Mouse (Mus musculus): ENCODE data around the gene Birc7. TPM values are rescaled to one million over a fixed set of nuclear protein-coding genes. Genes with fewer than 3 reads are reported as not detected.

Birc7 gene
- total RNA-seq, 2 experiments from 2014 or later = not detected

- no peak for DNase-seq (ENCODE audit: low spot score)
Observed at GRCm38 (mm10) chr2:180904435-180905208, 24.2 kb upstream of the Birc7 start.

GRCm38 (mm10) chr2:180905556-180906221 is 23.1 kb upstream of the Birc7 start:
- no peak for DNase-seq (ENCODE audit: low spot score)

GRCm38 (mm10) chr2:180910928-180911327 is 17.9 kb upstream of the Birc7 start:
- no peak for DNase-seq (ENCODE audit: low spot score)

- no peak for DNase-seq (ENCODE audit: low spot score)
Observed at GRCm38 (mm10) chr2:180915886-180916433, 12.9 kb upstream of the Birc7 start.

GRCm38 (mm10) chr2:180919913-180920809 is 8.7 kb upstream of the Birc7 start:
- DNase-seq (ENCODE audit: low spot score) = peak; percentile 15

- peak; percentile 98 for DNase-seq (ENCODE audit: low spot score)
Observed at GRCm38 (mm10) chr2:180920810-180921400, 7.9 kb upstream of the Birc7 start, which contains the start of gene Ythdf1. TSS of gene Ythdf1 (minus strand) at chr2:180920949.

- no peak for DNase-seq (ENCODE audit: low spot score)
Observed at GRCm38 (mm10) chr2:180922739-180923138, 6.1 kb upstream of the Birc7 start.

- DNase-seq (ENCODE audit: low spot score) = peak; percentile 67
Observed at GRCm38 (mm10) chr2:180925176-180925575, 3.6 kb upstream of the Birc7 start.

GRCm38 (mm10) chr2:180932418-180932817 is 3.6 kb downstream of the Birc7 start:
- no peak for DNase-seq (ENCODE audit: low spot score)

- no peak for DNase-seq (ENCODE audit: low spot score)
Observed at GRCm38 (mm10) chr2:180940187-180940586, 11.4 kb downstream of the Birc7 start.

- DNase-seq (ENCODE audit: low spot score) = no peak
Observed at GRCm38 (mm10) chr2:180941869-180942268, 13.0 kb downstream of the Birc7 start.

- DNase-seq (ENCODE audit: low spot score) = no peak
Observed at GRCm38 (mm10) chr2:180949947-180950346, 21.1 kb downstream of the Birc7 start.

GRCm38 (mm10) chr2:180952731-180953171 is 23.9 kb downstream of the Birc7 start:
- no peak for DNase-seq (ENCODE audit: low spot score)

- no peak for DNase-seq (ENCODE audit: low spot score)
Observed at GRCm38 (mm10) chr2:180953638-180954037, 24.8 kb downstream of the Birc7 start.

- DNase-seq (ENCODE audit: low spot score) = no peak
Observed at GRCm38 (mm10) chr2:180954061-180955047, 25.5 kb downstream of the Birc7 start, which contains the start of gene Nkain4. TSS of gene Nkain4 (minus strand) at chr2:180954699.

- no peak for DNase-seq (ENCODE audit: low spot score)
Observed at GRCm38 (mm10) chr2:180959605-180960004, 30.8 kb downstream of the Birc7 start.

- DNase-seq (ENCODE audit: low spot score) = no peak
Observed at GRCm38 (mm10) chr2:180960187-180960586, 31.4 kb downstream of the Birc7 start.

- DNase-seq (ENCODE audit: low spot score) = no peak
Observed at GRCm38 (mm10) chr2:180962616-180963308, 33.9 kb downstream of the Birc7 start.

- peak; percentile 62 for DNase-seq (ENCODE audit: low spot score)
Observed at GRCm38 (mm10) chr2:180963956-180964355, 35.1 kb downstream of the Birc7 start.
